Mouse (Mus musculus): ENCODE measurements at regions not wholly inside any gene's neighbourhood (a gene's known extent, or its start where the extent isn't known, plus 50 kb on each side); places are given as distances from the start of the nearest gene placed in this dataset.

GRCm38 (mm10) chr13:85483348-85483747 is 194.4 kb upstream of the Rasa1 start:
- no peak for TF ChIP-seq POLR2A (IDR thresholded peaks at IDR 0.05; ENCODE audit: insufficient read length, low read depth)
- no peak for TF ChIP-seq TCF12 (IDR thresholded peaks at IDR 0.05; ENCODE audit: insufficient read depth, poor library complexity, severe bottlenecking)
- TF ChIP-seq POLR2AphosphoS2 (IDR thresholded peaks at IDR 0.05; ENCODE audit: insufficient read length, low read depth): no peak
- no peak for TF ChIP-seq E2F4 (IDR thresholded peaks at IDR 0.05; ENCODE audit: insufficient read depth)
- TF ChIP-seq MYOG (IDR thresholded peaks at IDR 0.05; ENCODE audit: control insufficient read depth in 1 of 3, insufficient read depth in 1 of 3, insufficient read length in 2 of 3, low read depth in 2 of 3): no peak
- TF ChIP-seq USF1 (IDR thresholded peaks at IDR 0.05; ENCODE audit: low read depth): no peak
- no peak for TF ChIP-seq MAX (IDR thresholded peaks at IDR 0.05; ENCODE audit: low read depth)
- TF ChIP-seq REST (IDR thresholded peaks at IDR 0.05; ENCODE audit: insufficient read depth, insufficient read length): no peak
- no peak for TF ChIP-seq MYOD1 (IDR thresholded peaks at IDR 0.05; ENCODE audit: control insufficient read depth in 1 of 3, insufficient read length in 2 of 3, low read depth in 2 of 3)
- no peak for TF ChIP-seq TCF3 (IDR thresholded peaks at IDR 0.05; ENCODE audit: insufficient read length, low read depth)
